Mouse (Mus musculus): ENCODE measurements around the gene Acvr2b. TPM values are rescaled to one million over a fixed set of nuclear protein-coding genes. Genes with fewer than 3 reads are reported as not detected.

The Acvr2b gene
- polyA plus RNA-seq, 1 experiment: 32.1 TPM

DNA sequence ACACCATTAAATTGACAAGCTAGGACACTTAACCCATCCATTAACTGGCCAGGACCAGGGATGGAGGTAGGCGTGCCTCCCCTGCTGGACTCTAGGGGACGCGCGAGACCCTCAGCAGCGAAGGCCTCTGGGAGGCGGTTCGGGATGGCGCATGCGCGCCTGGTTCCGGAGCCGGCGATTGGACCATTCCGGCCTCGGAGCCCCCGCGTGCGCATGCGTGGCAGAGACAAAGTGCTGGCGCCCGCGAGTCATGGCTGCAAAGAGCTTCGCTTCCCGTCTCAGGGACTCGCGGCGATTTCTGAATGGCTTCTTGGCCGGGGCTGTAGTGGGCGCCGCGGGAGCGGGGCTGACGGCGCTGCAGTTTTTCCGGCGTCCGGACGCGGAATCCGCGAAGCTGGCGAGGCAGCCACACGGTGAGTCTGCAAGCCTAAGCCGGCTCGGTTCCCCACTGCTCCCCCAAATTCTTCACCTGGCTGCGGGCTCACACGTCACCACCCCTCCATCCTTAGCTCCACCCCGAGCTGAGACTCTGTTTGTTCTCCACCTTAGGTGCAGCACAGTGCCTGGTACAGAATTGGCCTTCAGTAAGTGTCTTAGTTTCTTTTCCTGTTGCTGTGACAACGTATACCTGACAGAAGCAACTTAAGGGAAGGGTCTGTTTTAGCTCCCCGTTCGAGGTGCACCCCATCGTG lies 43.0 kb downstream of the Acvr2b start, which contains the start of gene Exog:
Gene Exog, plus strand, starts transcription at position 206 of the 692 bp plus-strand sequence.
- TF ChIP-seq POLR2A (IDR thresholded peaks at IDR 0.05; ENCODE audit: borderline replicate concordance, extremely low read depth, insufficient read depth, insufficient read length, poor library complexity, severe bottlenecking) (peak; percentile 61; the same call in 1 of the 2 replicates), CTCF (IDR thresholded peaks at IDR 0.05; ENCODE audit: borderline replicate concordance, extremely low read depth, insufficient read depth, insufficient read length) (peak; percentile 90)
- DNase-seq (ENCODE audit: low read depth): peak; percentile 98

DNA sequence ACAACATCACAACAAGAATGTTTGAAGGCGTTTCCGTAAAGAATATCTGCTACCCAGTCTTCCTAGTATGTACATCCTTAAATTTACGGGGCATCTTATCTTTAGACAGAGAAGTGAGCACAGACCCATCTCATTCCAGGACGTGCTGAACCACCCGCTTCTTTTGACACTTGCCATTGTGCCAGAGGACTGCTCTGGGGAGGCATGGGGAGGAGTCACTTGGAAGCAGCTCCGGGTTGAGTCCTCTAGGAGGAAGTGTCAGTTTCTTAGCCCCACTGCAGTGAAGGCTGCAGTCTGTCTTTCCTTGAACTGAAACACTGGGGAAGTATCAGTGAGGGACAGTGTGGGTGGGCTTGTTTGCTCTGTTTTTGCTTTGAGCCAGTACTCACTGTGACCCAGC lies 43.8 kb downstream of the Acvr2b start:
- TF ChIP-seq POLR2A (IDR thresholded peaks at IDR 0.05; ENCODE audit: borderline replicate concordance, extremely low read depth, insufficient read depth, insufficient read length, poor library complexity, severe bottlenecking): no peak
- TF ChIP-seq CTCF (IDR thresholded peaks at IDR 0.05; ENCODE audit: borderline replicate concordance, extremely low read depth, insufficient read depth, insufficient read length): no peak

DNA sequence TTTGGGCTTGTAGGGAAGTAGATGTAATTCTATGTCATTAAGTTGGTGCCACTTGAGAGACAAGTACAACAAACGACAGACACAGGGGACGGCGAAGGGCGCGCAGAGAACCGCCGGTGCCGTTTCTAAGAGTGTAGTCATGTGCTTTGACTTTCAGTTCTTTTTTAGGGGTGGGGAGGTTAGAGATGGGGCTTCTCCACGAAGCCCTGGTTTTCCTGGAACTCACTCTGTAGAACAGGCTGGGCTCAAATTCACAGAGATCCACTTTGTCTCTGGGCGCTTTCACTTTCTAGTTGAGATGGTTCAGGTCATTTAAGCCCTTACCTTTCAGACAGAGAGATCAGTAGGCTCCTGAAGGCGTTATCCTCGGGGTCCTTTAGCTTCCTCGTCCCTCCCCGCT lies 54.0 kb downstream of the Acvr2b start:
- TF ChIP-seq POLR2A (IDR thresholded peaks at IDR 0.05; ENCODE audit: borderline replicate concordance, extremely low read depth, insufficient read depth, insufficient read length, poor library complexity, severe bottlenecking) (no peak), CTCF (IDR thresholded peaks at IDR 0.05; ENCODE audit: borderline replicate concordance, extremely low read depth, insufficient read depth, insufficient read length) (no peak)
- DNase-seq (ENCODE audit: low read depth): no peak

More for the DNA sequence above, 43.8 kb downstream of the Acvr2b start:
- no peak for DNase-seq (ENCODE audit: low read depth)

DNA sequence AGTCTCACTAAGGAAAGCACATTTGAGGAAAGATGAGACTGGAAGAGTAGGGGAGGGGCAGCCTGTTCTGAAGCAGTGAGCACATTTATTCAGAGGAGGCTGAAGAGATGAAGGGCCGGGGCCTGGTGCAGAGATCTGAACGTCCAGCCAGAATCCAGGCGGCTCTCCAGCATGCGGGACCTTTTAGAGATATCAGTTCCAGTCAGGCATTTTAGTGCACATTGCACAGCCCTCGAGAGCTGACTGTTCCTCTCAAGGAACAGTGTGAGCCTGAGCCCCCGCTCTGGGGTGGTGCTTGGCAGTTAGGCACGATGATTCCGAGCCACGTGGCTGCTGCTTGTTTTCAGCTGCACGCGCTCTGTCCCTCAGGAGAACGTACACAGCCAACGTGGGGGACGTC lies 55.2 kb downstream of the Acvr2b start:
- no peak for DNase-seq (ENCODE audit: low read depth)
- TF ChIP-seq POLR2A (IDR thresholded peaks at IDR 0.05; ENCODE audit: borderline replicate concordance, extremely low read depth, insufficient read depth, insufficient read length, poor library complexity, severe bottlenecking) (no peak), CTCF (IDR thresholded peaks at IDR 0.05; ENCODE audit: borderline replicate concordance, extremely low read depth, insufficient read depth, insufficient read length) (no peak)

DNA sequence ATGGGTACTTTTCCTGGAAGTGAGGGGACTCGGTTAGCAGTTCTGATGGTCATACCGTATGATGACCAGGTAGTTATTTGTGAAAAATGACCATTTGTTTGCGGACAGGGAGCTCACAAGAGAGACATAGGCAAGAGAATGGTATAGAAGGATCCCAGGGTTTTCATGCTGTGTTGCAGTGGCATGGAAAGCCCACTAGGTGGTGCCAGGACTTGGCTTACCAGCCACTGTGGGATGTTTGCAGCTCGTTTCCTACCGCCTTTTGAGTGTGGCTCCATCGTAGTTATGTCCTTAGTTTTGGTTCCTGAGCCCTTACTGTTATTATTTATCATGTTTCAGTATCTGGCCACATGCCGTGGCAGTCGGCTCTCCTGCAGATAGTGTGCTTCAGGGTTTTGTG lies 58.5 kb downstream of the Acvr2b start:
- TF ChIP-seq POLR2A (IDR thresholded peaks at IDR 0.05; ENCODE audit: borderline replicate concordance, extremely low read depth, insufficient read depth, insufficient read length, poor library complexity, severe bottlenecking) (no peak), CTCF (IDR thresholded peaks at IDR 0.05; ENCODE audit: borderline replicate concordance, extremely low read depth, insufficient read depth, insufficient read length) (peak; percentile 96)
- peak; percentile 80 for DNase-seq (ENCODE audit: low read depth)

DNA sequence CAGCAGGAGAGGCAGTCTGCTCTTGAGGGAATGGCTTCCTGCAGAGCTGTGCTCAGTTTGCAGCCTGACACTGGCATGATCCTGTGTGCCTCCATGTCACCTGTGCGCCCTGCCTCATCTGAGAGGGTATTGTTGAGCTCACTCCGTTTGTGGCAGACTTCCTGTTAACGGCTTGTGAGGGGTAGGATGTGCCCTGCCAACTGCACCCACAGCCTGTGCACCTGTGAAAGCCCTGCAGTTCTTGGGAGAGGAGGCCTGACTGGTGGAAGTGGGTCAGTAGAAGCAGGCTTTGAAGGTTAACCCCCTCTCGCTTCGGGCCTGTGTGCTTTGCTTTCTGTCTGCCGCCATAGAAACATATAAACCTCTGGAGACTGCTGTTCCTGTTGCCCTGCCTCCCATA lies 63.1 kb downstream of the Acvr2b start:
- no peak for DNase-seq (ENCODE audit: low read depth)
- TF ChIP-seq POLR2A (IDR thresholded peaks at IDR 0.05; ENCODE audit: borderline replicate concordance, extremely low read depth, insufficient read depth, insufficient read length, poor library complexity, severe bottlenecking) (no peak), CTCF (IDR thresholded peaks at IDR 0.05; ENCODE audit: borderline replicate concordance, extremely low read depth, insufficient read depth, insufficient read length) (no peak)

DNA sequence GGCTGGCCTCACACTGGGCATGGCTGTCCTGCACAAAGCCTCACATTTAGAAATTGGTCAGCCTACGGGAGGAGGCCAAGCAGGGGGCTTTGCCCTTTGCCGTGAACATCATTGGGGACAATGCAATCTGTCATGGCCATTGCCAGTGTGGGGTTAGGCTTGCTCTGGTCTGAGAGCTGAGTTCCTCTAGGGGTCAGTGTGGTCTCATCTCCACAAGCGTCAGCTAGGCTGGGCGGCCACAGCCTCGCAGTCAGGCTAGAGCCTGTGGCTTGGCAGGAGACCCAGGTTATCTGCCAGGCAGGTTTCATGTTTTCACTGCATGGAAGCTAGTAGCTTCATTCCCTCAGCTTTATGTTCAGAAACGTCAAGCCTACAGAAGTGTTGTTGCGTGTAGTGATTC lies 63.7 kb downstream of the Acvr2b start:
- peak; percentile 59 for DNase-seq (ENCODE audit: low read depth)
- TF ChIP-seq POLR2A (IDR thresholded peaks at IDR 0.05; ENCODE audit: borderline replicate concordance, extremely low read depth, insufficient read depth, insufficient read length, poor library complexity, severe bottlenecking) (no peak), CTCF (IDR thresholded peaks at IDR 0.05; ENCODE audit: borderline replicate concordance, extremely low read depth, insufficient read depth, insufficient read length) (peak; percentile 47; the same call in 1 of the 2 replicates)

DNA sequence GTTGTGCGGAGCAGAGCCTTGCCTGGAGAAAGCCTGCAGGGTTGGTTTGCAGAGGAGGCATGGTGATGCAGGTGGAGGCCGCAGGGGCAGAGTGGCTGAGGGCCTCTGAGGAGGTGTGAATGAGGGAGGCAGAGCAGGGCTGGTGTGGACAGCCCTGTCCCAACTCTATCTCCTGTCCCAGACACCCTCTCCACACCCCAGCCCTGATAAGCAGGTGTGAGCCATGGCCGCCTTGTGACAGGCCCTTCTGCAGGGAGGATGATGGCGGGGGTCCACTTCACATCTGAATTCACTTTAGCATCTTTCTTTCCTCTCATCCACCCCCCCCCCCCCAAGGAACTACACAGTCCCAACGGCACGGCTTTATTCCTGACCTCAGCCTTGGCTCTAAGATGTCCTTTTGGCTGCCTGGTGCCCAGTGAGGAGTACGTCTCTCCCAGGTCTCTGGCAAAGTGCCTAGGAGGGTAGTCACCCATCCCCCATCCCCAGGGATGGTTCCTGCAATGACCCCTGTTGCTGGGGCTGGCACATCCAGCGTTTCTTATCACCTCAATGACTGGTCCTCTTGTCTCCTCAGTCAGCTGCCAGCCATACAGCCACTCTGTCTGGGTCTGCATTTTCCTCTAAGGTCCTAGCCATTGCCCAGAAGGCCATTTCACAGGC lies 67.9 kb downstream of the Acvr2b start:
- no peak for TF ChIP-seq POLR2A (IDR thresholded peaks at IDR 0.05; ENCODE audit: borderline replicate concordance, extremely low read depth, insufficient read depth, insufficient read length, poor library complexity, severe bottlenecking)
- no peak for TF ChIP-seq CTCF (IDR thresholded peaks at IDR 0.05; ENCODE audit: borderline replicate concordance, extremely low read depth, insufficient read depth, insufficient read length)
- DNase-seq (ENCODE audit: low read depth): no peak

DNA sequence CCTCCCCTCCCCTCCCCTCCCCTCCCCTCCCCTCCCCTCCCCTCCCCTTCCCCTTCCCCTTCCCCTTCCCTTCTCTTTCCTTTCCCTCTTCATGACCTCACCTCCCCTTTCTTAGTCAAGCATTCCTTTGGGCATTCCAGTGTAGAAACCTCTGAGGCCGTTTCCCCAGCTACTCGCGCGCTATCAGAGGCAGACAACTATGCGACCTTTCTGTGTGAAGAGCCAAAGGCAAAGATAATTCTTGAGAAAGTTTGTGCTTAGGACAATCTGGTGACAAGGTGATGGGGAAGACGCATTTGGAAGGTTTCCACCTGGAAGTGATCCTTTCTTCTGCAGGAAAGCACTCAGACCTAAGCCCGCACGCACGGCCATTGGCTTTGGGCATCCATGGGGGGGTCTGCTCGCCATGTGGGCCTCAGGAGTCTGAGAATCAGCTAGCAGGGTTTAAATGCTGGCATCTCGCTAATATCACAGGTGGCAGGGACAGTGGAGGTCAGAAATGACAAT lies 70.5 kb downstream of the Acvr2b start:
- no peak for DNase-seq (ENCODE audit: low read depth)

DNA sequence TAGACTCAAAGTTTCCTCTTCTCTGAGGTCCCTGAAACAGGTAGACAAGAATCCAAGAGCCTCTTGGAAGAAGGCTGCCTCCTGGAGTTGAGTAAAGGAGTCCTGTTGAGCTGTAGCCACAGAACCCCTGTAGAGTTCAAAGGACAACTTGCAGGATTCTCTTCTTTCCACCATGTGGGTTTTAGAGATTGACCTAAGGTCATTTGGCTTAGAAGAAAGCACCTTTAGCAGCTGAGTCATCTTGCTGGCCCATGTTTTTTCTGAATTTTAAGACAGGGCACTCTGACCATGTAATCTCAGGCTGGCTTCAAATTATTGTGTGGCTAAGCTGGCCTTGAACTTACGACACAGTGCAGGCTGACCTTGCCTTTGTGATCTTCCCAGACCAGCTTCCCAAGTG lies 71.1 kb downstream of the Acvr2b start:
- no peak for DNase-seq (ENCODE audit: low read depth)
- TF ChIP-seq POLR2A (IDR thresholded peaks at IDR 0.05; ENCODE audit: borderline replicate concordance, extremely low read depth, insufficient read depth, insufficient read length, poor library complexity, severe bottlenecking) (no peak), CTCF (IDR thresholded peaks at IDR 0.05; ENCODE audit: borderline replicate concordance, extremely low read depth, insufficient read depth, insufficient read length) (no peak)

More for the DNA sequence above, 70.5 kb downstream of the Acvr2b start:
- TF ChIP-seq CTCF (IDR thresholded peaks at IDR 0.05; ENCODE audit: borderline replicate concordance, extremely low read depth, insufficient read depth, insufficient read length): no peak
- no peak for TF ChIP-seq POLR2A (IDR thresholded peaks at IDR 0.05; ENCODE audit: borderline replicate concordance, extremely low read depth, insufficient read depth, insufficient read length, poor library complexity, severe bottlenecking)

DNA sequence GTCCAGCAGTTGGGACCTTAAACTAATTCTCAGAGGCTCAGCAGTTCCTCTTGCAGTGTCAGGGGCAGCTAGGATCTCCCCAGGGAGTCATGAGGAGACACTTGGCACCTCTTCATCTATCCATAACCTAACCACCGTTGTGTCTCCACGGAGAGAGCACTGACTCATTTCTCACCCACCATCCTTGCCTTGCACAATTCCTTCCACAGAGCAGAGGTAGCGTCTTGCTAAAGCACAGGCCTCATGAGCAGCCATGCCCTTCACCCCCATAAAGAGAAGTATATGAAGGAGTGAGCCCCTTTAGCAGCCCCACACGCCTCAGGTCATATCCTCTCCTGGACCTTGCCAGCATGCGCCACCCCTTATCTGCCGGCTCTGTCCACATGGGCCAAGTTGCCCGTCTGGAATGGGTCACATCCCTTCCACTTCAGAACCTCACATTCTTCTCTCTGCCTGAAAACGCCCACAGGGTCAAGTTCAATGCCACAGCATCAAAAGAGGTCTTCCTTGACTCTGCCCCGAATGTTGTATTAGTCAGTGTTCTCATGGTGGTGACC lies 71.8 kb downstream of the Acvr2b start:
- no peak for DNase-seq (ENCODE audit: low read depth)
- TF ChIP-seq CTCF (IDR thresholded peaks at IDR 0.05; ENCODE audit: borderline replicate concordance, extremely low read depth, insufficient read depth, insufficient read length) (no peak), POLR2A (IDR thresholded peaks at IDR 0.05; ENCODE audit: borderline replicate concordance, extremely low read depth, insufficient read depth, insufficient read length, poor library complexity, severe bottlenecking) (no peak)

Data from brain, embryonic 14.5 days (tissue).